Mouse (Mus musculus) embryo, embryonic 10 days (tissue): Measurements from ENCODE around the gene Erlec1.
A peak's percentile ranks its signal among the peaks of the same experiment; 100 is the strongest.

ENCODE experiments used
- DNase-seq: peaks from one replicate; pipeline ENCODE4 v3.0.0-alpha.2; 2015; ENCODE audit warnings: low spot score

Gene Erlec1

GRCm38 (mm10) chr11:30954279-30954725 lies at the start of gene Erlec1:
Erlec1 (minus strand) TSS chr11:30954335.
- peak; percentile 95 for DNase-seq

- DNase-seq = no peak
Observed at GRCm38 (mm10) chr11:31001169-31001908, 47.2 kb upstream of the Erlec1 start.

GRCm38 (mm10) chr11:31000028-31000427 lies 45.9 kb upstream of the Erlec1 start:
- DNase-seq = no peak

- DNase-seq = no peak
Observed at GRCm38 (mm10) chr11:30998704-30999103, 44.6 kb upstream of the Erlec1 start.

- DNase-seq = no peak
Observed at GRCm38 (mm10) chr11:30998199-30998598, 44.1 kb upstream of the Erlec1 start.

- DNase-seq = no peak
Observed at GRCm38 (mm10) chr11:30996670-30997069, 42.5 kb upstream of the Erlec1 start.

- peak; percentile 7 for DNase-seq
Observed at GRCm38 (mm10) chr11:30986625-30987017, 32.5 kb upstream of the Erlec1 start.

- DNase-seq = peak; percentile 80
Observed at GRCm38 (mm10) chr11:30985877-30986624, 31.9 kb upstream of the Erlec1 start, which contains the start of gene Chac2. Chac2 (minus strand) TSS chr11:30986350.

GRCm38 (mm10) chr11:30985237-30985636 lies 31.1 kb upstream of the Erlec1 start:
- DNase-seq = no peak

GRCm38 (mm10) chr11:30953469-30954154 lies 523 bp downstream of the Erlec1 start:
- DNase-seq = peak; percentile 63

- DNase-seq = no peak
Observed at GRCm38 (mm10) chr11:30952829-30953228, 1.3 kb downstream of the Erlec1 start.

- no peak for DNase-seq
Observed at GRCm38 (mm10) chr11:30943522-30943921, 10.6 kb downstream of the Erlec1 start.

- no peak for DNase-seq
Observed at GRCm38 (mm10) chr11:30928498-30928897, 25.6 kb downstream of the Erlec1 start.

- no peak for DNase-seq
Observed at GRCm38 (mm10) chr11:30928079-30928478, 26.1 kb downstream of the Erlec1 start.

- DNase-seq = no peak
Observed at GRCm38 (mm10) chr11:30923283-30923682, 30.9 kb downstream of the Erlec1 start.

- DNase-seq = no peak
Observed at GRCm38 (mm10) chr11:30920641-30921040, 33.5 kb downstream of the Erlec1 start.

GRCm38 (mm10) chr11:30912311-30912710 lies 41.8 kb downstream of the Erlec1 start:
- no peak for DNase-seq

GRCm38 (mm10) chr11:30899312-30899711 lies 54.8 kb downstream of the Erlec1 start:
- no peak for DNase-seq

- DNase-seq = no peak
Observed at GRCm38 (mm10) chr11:30896201-30896600, 57.9 kb downstream of the Erlec1 start.

GRCm38 (mm10) chr11:30888153-30888552 lies 66.0 kb downstream of the Erlec1 start:
- DNase-seq = no peak

- peak; percentile 66 for DNase-seq
Observed at GRCm38 (mm10) chr11:30885171-30885871, 68.8 kb downstream of the Erlec1 start, which contains the start of the genes Gpr75 and Asb3. Gpr75 (plus strand) TSS chr11:30885358. Asb3 (plus strand) TSS chr11:30885416.
